In genomic region chr7:57508860-57509632, GRCm38 (mm10) we compare ENCODE assay signal across 10 mouse cellular contexts. TPM values are rescaled to one million over a fixed set of nuclear protein-coding genes. Genes with fewer than 3 reads are reported as not detected.
DNase-seq lines count a peak whose midpoint lies in the region; ATAC-seq and TF ChIP-seq lines count a peak whose summit lies in the region.
"Had no signal": no experiment of that assay in that cellular context is flagged by ENCODE, and none has a peak within 500 bp of the region (broad histone marks: within the 10 kb centered on the region; RNA-seq: fewer than 3 reads in every experiment).

No protein-coding gene starts in this region.

- H3K9me3 ChIP-seq in lung, embryonic 16.5 days (ENCODE audit: control insufficient read depth, low read length), result no peaks in the 10 kb centered on the region
- H3K9me3 ChIP-seq in limb, embryonic 11.5 days (ENCODE audit: control insufficient read depth, low read length), result no peaks in the 10 kb centered on the region

- no peak for TF ChIP-seq POLR2A in cerebellum, adult 2 months (IDR thresholded peaks at IDR 0.05; ENCODE audit: borderline replicate concordance, insufficient read depth, low read length)

- H3K36me3 ChIP-seq in lung, embryonic 16.5 days (ENCODE audit: control insufficient read depth, insufficient read depth, low read length), result no peaks in the 10 kb centered on the region
- H3K36me3 ChIP-seq in limb, embryonic 11.5 days (ENCODE audit: control insufficient read depth, insufficient read depth, low read length), result no peaks in the 10 kb centered on the region

- peak; percentile 14 to 16 for DNase-seq in cerebellum, postnatal 14 days
- no peak for DNase-seq in cerebellum, adult 2 months
- no peak for DNase-seq in lung, postnatal 4 days
- peak; percentile 50 for DNase-seq in limb, embryonic 11.5 days (ENCODE audit: low spot score)
- peak; percentile 52 for DNase-seq in right cerebral cortex, postnatal 4 days
- DNase-seq in ovary, adult 18-20 months (ENCODE audit: low spot score), result no peak

- no peak for ATAC-seq in lung, embryonic 16.5 days (ENCODE audit: low read depth)
- ATAC-seq in limb, embryonic 11.5 days (ENCODE audit: insufficient number of reproducible peaks, low FRiP score, low TSS enrichment, low read depth), result peak; percentile 67; the same call in 1 of the 2 replicates
- no peak for ATAC-seq in inflammation-experienced regulatory T-cells, adult 6 months

- H3K4me2 ChIP-seq in lung, embryonic 16.5 days (ENCODE audit: low read depth, low read length), result peak overlapping the region; percentile 45
- peak overlapping the region; percentile 74 for H3K4me2 ChIP-seq in limb, embryonic 11.5 days (ENCODE audit: low read depth, severe bottlenecking)

- 2% methylated on average over 72 of the region's 72 CpGs for WGBS in cerebellum, adult 2 months
- WGBS in lung, embryonic 16.5 days, result 1% methylated on average over 58 of the region's 72 CpGs
- 1% methylated on average over 60 of the region's 72 CpGs for WGBS in limb, embryonic 11.5 days

- H3K9ac ChIP-seq in lung, embryonic 16.5 days (ENCODE audit: low read length), result no peak overlapping the region
- no peak overlapping the region for H3K9ac ChIP-seq in limb, embryonic 11.5 days (ENCODE audit: low read length)

- peaks cover 3% of the 10 kb centered on the region; the same call in 1 of the 2 replicates for H3K27me3 ChIP-seq in cerebellum, adult 2 months (ENCODE audit: control insufficient read depth, insufficient read depth, low read length)
- H3K27me3 ChIP-seq in lung, embryonic 16.5 days (ENCODE audit: control insufficient read depth, insufficient read depth, low read depth, low read length), result peaks cover 44% of the 10 kb centered on the region
- H3K27me3 ChIP-seq in limb, embryonic 11.5 days (ENCODE audit: control insufficient read depth, insufficient read depth, low read length), result peaks cover 45% of the 10 kb centered on the region

- no peak overlapping the region for H3K27ac ChIP-seq in cerebellum, adult 2 months (ENCODE audit: insufficient read depth, low read length)
- no peak overlapping the region for H3K27ac ChIP-seq in lung, embryonic 16.5 days (ENCODE audit: low read length)
- H3K27ac ChIP-seq in limb, embryonic 11.5 days (replicated peaks; ENCODE audit: low read depth, low read length), result no peak overlapping the region

- no peaks in the 10 kb centered on the region for H3K4me1 ChIP-seq in cerebellum, adult 2 months (ENCODE audit: control insufficient read depth, insufficient read depth, low read length)
- H3K4me1 ChIP-seq in lung, embryonic 16.5 days (replicated peaks; ENCODE audit: control insufficient read depth, insufficient read depth, low read length), result no peaks in the 10 kb centered on the region
- no peaks in the 10 kb centered on the region for H3K4me1 ChIP-seq in limb, embryonic 11.5 days (ENCODE audit: control insufficient read depth, insufficient read depth, low read length)

- H3K4me3 ChIP-seq in cerebellum, adult 2 months (replicated peaks; ENCODE audit: insufficient read depth, low read depth, low read length), result no peak overlapping the region
- H3K4me3 ChIP-seq in lung, embryonic 16.5 days (ENCODE audit: low read length), result peak overlapping the region; percentile 26
- H3K4me3 ChIP-seq in limb, embryonic 11.5 days (ENCODE audit: low read depth, low read length), result peak overlapping the region; percentile 36
- H3K4me3 ChIP-seq: erythroblast, embryonic 14.5 days had no signal

- no peak for TF ChIP-seq CTCF in cerebellum, adult 2 months (IDR thresholded peaks at IDR 0.05; ENCODE audit: borderline replicate concordance, insufficient read depth, low read depth, low read length)

RNA-seq across cellular contexts. Expression of gene Gabra5, which starts 0.8 kb away (rescaled TPM):
- polyA plus RNA-seq in cerebellum, adult 2 months (2012; rRNA removed), result 13.8 and 19.4 TPM in 2 replicates
- 0.26 TPM in 1 of 2 replicates, not detected in the other for polyA plus RNA-seq in lung, embryonic 16.5 days (2015; fragmentation: Nextera tagmentation; extraction: Ambion mirVana)
- polyA plus RNA-seq in limb, embryonic 11.5 days (2014; fragmentation: Nextera tagmentation; extraction: Ambion mirVana), result 0.09 and 0.15 TPM in 2 replicates
- polyA plus RNA-seq in inflammation-experienced regulatory T-cells, adult 6 months (2017; shearing (Covaris generic)), result not detected
- polyA plus RNA-seq: C2C12; erythroblast, embryonic 14.5 days had no signal

Comparison
In these comparisons a context has a peak if more than half of its experiments do, and no peak if none do; other contexts are left out.
1. DNase-seq: peak in cerebellum, postnatal 14 days (2 of 2), limb, embryonic 11.5 days (single experiment) and right cerebral cortex, postnatal 4 days (single experiment); none in cerebellum, adult 2 months (0 of 2), lung, postnatal 4 days (0 of 2) and ovary, adult 18-20 months (single experiment).
2. RNA of gene Gabra5, which starts 0.8 kb away (polyA plus RNA-seq): 13.8 to 19.4 TPM in cerebellum, adult 2 months; 0.09 to 0.15 TPM in limb, embryonic 11.5 days, 0.26 TPM in lung, embryonic 16.5 days and not detected in inflammation-experienced regulatory T-cells, adult 6 months; every median in the first group is over 10 times any median in the second.